Mouse (Mus musculus) erythroblast, embryonic 14.5 days (primary cell): ENCODE measurements around the gene Gatad2a.

Source experiments
- GATA1 ChIP-seq: IDR thresholded peaks from 2 replicates; pipeline ENCODE4 v1.6.1; 2012; ENCODE audit warnings: low read length, inconsistent platforms, mixed read lengths
- TAL1 ChIP-seq: IDR thresholded peaks from 3 replicates; pipeline ENCODE4 v1.6.1; 2012; ENCODE audit warnings: low read length, inconsistent platforms, mixed read lengths

DNA sequence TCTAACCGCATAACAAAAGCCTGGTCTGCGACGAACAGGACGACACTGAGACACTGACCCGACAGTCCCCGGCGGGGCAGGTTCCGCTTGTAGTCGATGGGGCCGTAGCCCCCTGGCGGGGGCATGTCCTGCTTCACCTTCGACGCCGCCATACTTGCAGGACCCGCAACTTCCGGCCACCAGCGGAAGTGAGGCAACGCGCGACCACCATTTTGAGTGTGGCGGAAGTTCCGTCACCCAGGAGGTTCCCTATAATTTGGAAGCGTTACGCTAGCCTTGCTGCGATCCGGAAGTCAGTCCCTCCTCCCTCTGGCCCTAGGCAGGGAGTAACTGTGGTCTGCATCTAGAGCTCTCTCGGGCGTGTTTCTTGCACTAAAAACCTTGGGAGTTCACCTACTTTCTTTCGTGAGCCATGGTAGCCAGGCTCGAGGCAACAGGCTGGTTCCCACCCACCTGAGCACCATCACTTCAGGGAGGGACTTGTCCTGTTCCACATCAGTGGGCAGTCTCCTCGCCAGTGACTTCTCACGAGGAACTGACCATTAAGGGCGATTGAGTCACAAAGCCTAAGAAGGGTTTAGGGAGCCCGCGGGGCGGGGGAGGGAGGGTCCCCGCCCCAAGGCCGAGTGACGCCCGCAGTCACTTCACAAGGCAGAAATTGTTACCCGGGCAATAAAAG is 94.6 kb downstream of the Gatad2a start:
- TF ChIP-seq GATA1: no peak
- no peak for TF ChIP-seq TAL1
